Mouse (Mus musculus) testis, postnatal 14 days (tissue): ENCODE measurements around the gene Cd7.

Experiments used
- DNase-seq: peaks from one replicate; pipeline ENCODE4 v3.0.0; 2021; ENCODE audit warnings: low spot score

Gene Cd7

GRCm38 (mm10) chr11:120990951-120991526 lies 48.2 kb downstream of the Cd7 start, which contains the start of gene Csnk1d:
TSS of gene Csnk1d (minus strand) at chr11:120991330.
- peak; percentile 97 for DNase-seq

GRCm38 (mm10) chr11:120990126-120990781 lies 49.0 kb downstream of the Cd7 start:
- DNase-seq = no peak

GRCm38 (mm10) chr11:120989523-120989922 lies 49.7 kb downstream of the Cd7 start:
- DNase-seq = no peak

- DNase-seq = no peak
Measured at GRCm38 (mm10) chr11:120988410-120988809, 50.8 kb downstream of the Cd7 start.

- DNase-seq = no peak
Measured at GRCm38 (mm10) chr11:120987608-120988007, 51.6 kb downstream of the Cd7 start.
